Mouse (Mus musculus): Measurements from ENCODE around the gene Usp50. TPM values are rescaled to one million over a fixed set of nuclear protein-coding genes. Genes with fewer than 3 reads are reported as not detected.

Usp50 gene
- 0.27 and 0.31 TPM in 2 replicates for polyA plus RNA-seq (2012; rRNA removed; ENCODE audit: low replicate concordance)

GRCm38 (mm10) chr2:126783370-126783769, at the start of gene Usp50:
TSS of gene Usp50 (minus strand) at chr2:126783470.

GRCm38 (mm10) chr2:126706759-126707437, 76.4 kb downstream of the Usp50 start, which contains the start of gene Usp8:
TSS of gene Usp8 (plus strand) at chr2:126707328.

GRCm38 (mm10) chr2:126676122-126676515, 107.2 kb downstream of the Usp50 start, which contains the start of gene Gabpb1:
TSS of gene Gabpb1 (minus strand) at chr2:126676337.

Other genes starting within 250 kb of the Usp50 start
- gene Slc27a2, start 231.1 kb downstream of the Usp50 start, polyA plus RNA-seq (2012; rRNA removed; ENCODE audit: low replicate concordance): 199 and 216 TPM in 2 replicates
- gene Hdc, start 164.2 kb downstream of the Usp50 start, polyA plus RNA-seq (2012; rRNA removed; ENCODE audit: low replicate concordance): 0.77 and 1.2 TPM in 2 replicates
- 1.7 and 2.0 TPM in 2 replicates for gene Gabpb1, start 107.1 kb downstream of the Usp50 start, polyA plus RNA-seq (2012; rRNA removed; ENCODE audit: low replicate concordance)
- 4.5 and 5.8 TPM in 2 replicates for gene Usp8, start 76.1 kb downstream of the Usp50 start, polyA plus RNA-seq (2012; rRNA removed; ENCODE audit: low replicate concordance)
- 0.46 and 0.95 TPM in 2 replicates for gene Trpm7, start 92.8 kb upstream of the Usp50 start, polyA plus RNA-seq (2012; rRNA removed; ENCODE audit: low replicate concordance)
- gene Sppl2a, start 149.8 kb upstream of the Usp50 start, polyA plus RNA-seq (2012; rRNA removed; ENCODE audit: low replicate concordance): 5.8 and 6.2 TPM in 2 replicates
- gene Ap4e1, start 225.2 kb upstream of the Usp50 start, polyA plus RNA-seq (2012; rRNA removed; ENCODE audit: low replicate concordance): 0.19 and 0.57 TPM in 2 replicates

Measured in duodenum, adult 2 months (tissue).